Mouse (Mus musculus) forebrain, embryonic 11.5 days (tissue): ENCODE measurements around the gene Evc. TPM values are rescaled to one million over a fixed set of nuclear protein-coding genes. Genes with fewer than 3 reads are reported as not detected.

Source experiments
- ATAC-seq: fragments of 200-750 bp; cut with Nextera tagmentation; replicated peaks from 2 replicates; pipeline ENCODE4 v1.8.0; 2017; ENCODE audit warnings: moderate TSS enrichment; ENCODE audit not compliant: low FRiP score
- DNase-seq: peaks from one replicate; pipeline ENCODE4 v3.0.0-alpha.2; 2017; ENCODE audit warnings: low spot score
- H3K27ac ChIP-seq: fragments of 300-500 bp; sonication (generic); 2 replicates; pipeline ENCODE4 v1.5.1; 2014; ENCODE audit warnings: low read depth, low read length
- H3K27me3 ChIP-seq: fragments of 300-500 bp; sonication (generic); 2 replicates; pipeline ENCODE4 v1.6.1; 2014; ENCODE audit warnings: mild to moderate bottlenecking, low read length, mixed read lengths; ENCODE audit not compliant: control insufficient read depth, insufficient read depth
- H3K36me3 ChIP-seq: fragments of 300-500 bp; sonication (generic); 2 replicates; pipeline ENCODE4 v1.6.1; 2014; ENCODE audit warnings: mild to moderate bottlenecking, low read length, moderate library complexity, mixed read lengths; ENCODE audit not compliant: control insufficient read depth, insufficient read depth
- H3K4me1 ChIP-seq: fragments of 300-500 bp; sonication (generic); replicated peaks from 2 replicates; pipeline ENCODE4 v1.6.1; 2014; ENCODE audit warnings: low read length, mixed read lengths; ENCODE audit not compliant: control insufficient read depth, insufficient read depth
- H3K4me2 ChIP-seq: fragments of 300-500 bp; sonication (generic); 2 replicates; pipeline ENCODE4 v1.6.1; 2014; ENCODE audit warnings: low read depth, mild to moderate bottlenecking, low read length, moderate library complexity, mixed read lengths; ENCODE audit not compliant: severe bottlenecking
- H3K4me3 ChIP-seq: fragments of 300-500 bp; sonication (generic); 2 replicates; pipeline ENCODE4 v1.5.1; 2014; ENCODE audit warnings: low read depth, low read length
- H3K9ac ChIP-seq: fragments of 300-500 bp; sonication (generic); 2 replicates; pipeline ENCODE4 v1.6.1; 2014; ENCODE audit warnings: low read length
- H3K9me3 ChIP-seq: fragments of 300-500 bp; sonication (generic); 2 replicates; pipeline ENCODE4 v1.6.1; 2016; ENCODE audit warnings: low read length, mixed read lengths; ENCODE audit not compliant: control insufficient read depth
- WGBS: fragments of 180-500 bp; shearing (Covaris S2); extraction: QIAGEN DNeasy Blood & Tissue Kit; methylation state at CpG from one replicate; pipeline ENCODE4 v1.1.7; 2014; 5-methylcytosine and 5-hydroxymethylcytosine counted together
- polyA plus RNA-seq: library from polyadenylated mRNA; unstranded; fragments of >200 nt; fragmentation: Nextera tagmentation; extraction: Ambion mirVana; gene quantifications from 2 replicates; pipeline ENCODE4 v1.2.1, GENCODE M21; 2014

Evc gene
- polyA plus RNA-seq, 1 experiment from 2014 or later, result 26.7 TPM

GRCm38 (mm10) chr5:37330449-37331132, 6.1 kb downstream of the Evc start:
- Histone ChIP-seq H3K9me3 (no peaks in the 10 kb centered on the region), H3K9ac (no peak overlapping the region), H3K27me3 (no peaks in the 10 kb centered on the region), H3K4me1 (no peaks in the 10 kb centered on the region; the same call in 1 of the 2 replicates), H3K27ac (no peak overlapping the region), H3K4me2 (no peak overlapping the region), H3K36me3 (no peaks in the 10 kb centered on the region; the same call in 1 of the 2 replicates), H3K4me3 (no peak overlapping the region)
- ATAC-seq, result no peak
- WGBS, result 80% methylated on average over 8 of the region's 8 CpGs
- DNase-seq, result no peak

DNA sequence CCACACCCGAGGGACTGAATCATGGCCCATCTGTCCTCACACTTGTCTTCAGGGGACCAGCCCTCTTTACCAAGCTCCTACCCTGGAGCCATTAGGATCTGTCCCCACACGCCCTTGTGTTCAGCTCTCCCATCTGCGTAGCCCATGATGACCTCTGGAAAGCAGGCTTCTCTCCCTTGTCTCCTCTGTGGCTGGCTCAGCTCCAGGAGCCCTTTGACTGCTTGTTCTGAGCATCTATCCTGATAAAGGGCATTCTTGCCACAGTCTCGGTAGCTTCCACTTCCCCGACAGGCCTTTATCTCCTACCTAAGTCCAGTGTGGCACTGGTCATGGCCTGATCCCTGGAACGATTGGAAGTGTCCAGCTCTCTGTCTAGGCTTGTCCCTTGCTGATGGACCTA, 10.0 kb downstream of the Evc start:
- Histone ChIP-seq H3K9ac (no peak overlapping the region), H3K27me3 (no peaks in the 10 kb centered on the region), H3K36me3 (peaks cover 3% of the 10 kb centered on the region; the same call in 1 of the 2 replicates), H3K27ac (no peak overlapping the region), H3K4me3 (no peak overlapping the region), H3K4me2 (no peak overlapping the region), H3K4me1 (no peaks in the 10 kb centered on the region), H3K9me3 (no peaks in the 10 kb centered on the region)
- DNase-seq, result no peak
- ATAC-seq, result no peak
- 91% methylated on average over 6 of the region's 6 CpGs for whole genome bisulfite sequencing

GRCm38 (mm10) chr5:37320761-37321160, 15.9 kb downstream of the Evc start:
- H3K27ac ChIP-seq, result no peak overlapping the region
- H3K4me2 ChIP-seq, result no peak overlapping the region
- DNase-seq (no peak), ATAC-seq (no peak)
- no peaks in the 10 kb centered on the region for H3K4me1 ChIP-seq
- no peaks in the 10 kb centered on the region for H3K27me3 ChIP-seq
- no peak overlapping the region for H3K9ac ChIP-seq
- WGBS, result 95% methylated on average over 4 of the region's 4 CpGs
- H3K36me3 ChIP-seq, result peaks cover 7% of the 10 kb centered on the region; the same call in 1 of the 2 replicates
- H3K9me3 ChIP-seq, result no peaks in the 10 kb centered on the region; the same call in 1 of the 2 replicates
- H3K4me3 ChIP-seq, result no peak overlapping the region

DNA sequence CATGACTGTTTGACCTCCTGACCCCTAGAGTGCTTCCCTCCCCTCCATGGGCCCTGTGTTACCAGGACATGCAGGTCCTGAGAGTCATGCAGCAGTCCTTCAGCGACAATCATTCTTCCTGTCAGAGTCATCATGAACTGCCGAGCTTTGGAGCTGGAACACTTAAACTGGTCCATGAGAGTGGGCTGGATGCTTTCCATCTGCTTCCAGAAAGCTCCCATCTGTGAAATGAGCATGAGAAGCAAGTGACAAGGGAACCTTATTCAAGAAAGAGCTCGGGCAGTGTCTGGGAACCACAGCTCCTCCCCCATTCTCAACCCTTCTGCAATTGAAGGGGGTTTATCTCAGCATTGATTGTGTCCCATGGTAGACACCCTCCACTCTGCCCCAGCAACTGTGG, 16.5 kb downstream of the Evc start:
- DNase-seq, result no peak
- H3K36me3 ChIP-seq, result peaks cover 8% of the 10 kb centered on the region; the same call in 1 of the 2 replicates
- no peaks in the 10 kb centered on the region for H3K4me1 ChIP-seq
- no peak overlapping the region for H3K4me3 ChIP-seq
- no peak overlapping the region for H3K9ac ChIP-seq
- no peak for ATAC-seq
- WGBS, result 87% methylated on average over 3 of the region's 3 CpGs
- H3K9me3 ChIP-seq, result peaks cover 3% of the 10 kb centered on the region
- no peak overlapping the region for H3K4me2 ChIP-seq
- H3K27me3 ChIP-seq, result no peaks in the 10 kb centered on the region
- H3K27ac ChIP-seq, result no peak overlapping the region

GRCm38 (mm10) chr5:37318715-37319114, 18.0 kb downstream of the Evc start:
- H3K27ac ChIP-seq, result no peak overlapping the region
- no peaks in the 10 kb centered on the region for H3K27me3 ChIP-seq
- DNase-seq, result no peak
- H3K4me3 ChIP-seq, result no peak overlapping the region
- no peak overlapping the region for H3K9ac ChIP-seq
- no peak overlapping the region for H3K4me2 ChIP-seq
- no peak for ATAC-seq
- H3K4me1 ChIP-seq, result no peaks in the 10 kb centered on the region
- WGBS, result 89% methylated on average over 6 of the region's 6 CpGs
- peaks cover 8% of the 10 kb centered on the region; the same call in 1 of the 2 replicates for H3K36me3 ChIP-seq
- peaks cover 3% of the 10 kb centered on the region for H3K9me3 ChIP-seq

DNA sequence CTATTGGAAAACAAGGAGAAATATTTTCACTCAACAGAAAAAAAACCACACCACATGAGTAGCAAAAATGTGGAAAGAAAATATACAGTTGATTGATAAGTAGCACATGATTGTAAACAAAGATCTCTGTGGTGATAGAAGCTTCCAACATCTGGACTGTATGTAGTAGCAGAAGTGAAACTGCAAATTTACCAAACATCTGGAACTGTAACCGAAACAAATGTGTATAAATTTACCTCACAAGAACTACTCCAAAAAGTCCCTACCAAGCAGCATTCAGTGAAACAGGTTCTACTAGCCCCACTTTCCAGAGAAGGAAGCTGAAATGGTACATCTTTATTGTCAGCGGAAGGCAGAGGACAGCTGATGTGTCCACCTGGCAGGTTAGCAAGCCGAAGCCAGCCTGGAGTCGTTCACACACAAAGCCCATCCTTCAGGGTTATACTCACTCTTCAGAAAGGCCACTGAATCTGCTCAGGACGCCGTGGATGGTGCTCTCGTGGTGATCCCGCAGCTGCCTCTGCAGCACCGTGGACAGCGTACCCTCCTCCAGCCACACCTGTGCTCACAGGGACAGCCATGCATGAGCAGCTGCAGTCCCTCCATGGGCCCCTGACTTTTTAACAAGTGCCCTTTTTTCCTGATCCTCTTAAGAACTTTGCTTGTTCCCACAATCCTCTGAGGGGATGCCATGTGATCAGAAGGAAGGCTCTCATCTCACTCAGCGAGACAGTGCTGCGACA, 23.5 kb downstream of the Evc start:
- no peak for ATAC-seq

GRCm38 (mm10) chr5:37310026-37310425, 26.7 kb downstream of the Evc start:
- 92% methylated on average over 9 of the region's 9 CpGs for WGBS
- ATAC-seq, result no peak
- H3K27me3 ChIP-seq, result no peaks in the 10 kb centered on the region

More for the DNA sequence above, 23.5 kb downstream of the Evc start:
- H3K36me3 ChIP-seq, result peaks cover 8% of the 10 kb centered on the region; the same call in 1 of the 2 replicates
- H3K4me3 ChIP-seq, result no peak overlapping the region
- WGBS, result 87% methylated on average over 12 of the region's 12 CpGs
- H3K4me2 ChIP-seq, result no peak overlapping the region
- H3K9me3 ChIP-seq, result peaks cover 3% of the 10 kb centered on the region
- no peaks in the 10 kb centered on the region for H3K4me1 ChIP-seq
- no peak overlapping the region for H3K27ac ChIP-seq
- H3K27me3 ChIP-seq, result no peaks in the 10 kb centered on the region
- H3K9ac ChIP-seq, result no peak overlapping the region
- DNase-seq, result no peak

DNA sequence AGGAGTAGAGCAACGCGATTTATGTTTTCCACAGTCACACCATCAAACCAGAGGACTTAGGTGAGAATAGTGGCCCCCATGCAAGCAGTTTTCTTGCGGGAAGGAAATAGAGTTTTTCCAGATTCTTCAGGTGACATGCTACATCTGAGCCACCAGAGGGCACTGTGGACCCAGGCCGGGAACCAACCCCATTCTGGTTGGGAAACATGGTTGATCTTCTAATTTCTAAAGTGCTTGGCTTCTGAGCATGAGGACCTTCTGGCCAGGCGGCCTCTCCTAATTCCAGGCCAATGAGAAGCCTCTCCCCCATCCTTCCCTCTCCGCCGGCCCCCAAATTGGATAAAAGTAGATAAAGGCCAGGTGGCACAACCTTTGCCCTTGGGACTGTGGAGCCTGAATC, 38.3 kb downstream of the Evc start:
- no peaks in the 10 kb centered on the region for H3K36me3 ChIP-seq
- ATAC-seq (no peak), DNase-seq (peak; percentile 63)
- H3K9ac ChIP-seq, result no peak overlapping the region
- H3K27ac ChIP-seq, result no peak overlapping the region
- no peaks in the 10 kb centered on the region for H3K4me1 ChIP-seq
- no peak overlapping the region for H3K4me3 ChIP-seq
- no peak overlapping the region for H3K4me2 ChIP-seq
- no peaks in the 10 kb centered on the region for H3K9me3 ChIP-seq
- 24% methylated on average over 7 of the region's 7 CpGs for WGBS
- no peaks in the 10 kb centered on the region for H3K27me3 ChIP-seq

More at GRCm38 (mm10) chr5:37310026-37310425, 26.7 kb downstream of the Evc start:
- no peak overlapping the region for H3K9ac ChIP-seq
- DNase-seq, result no peak
- H3K4me1 ChIP-seq, result no peaks in the 10 kb centered on the region
- no peaks in the 10 kb centered on the region; the same call in 1 of the 2 replicates for H3K9me3 ChIP-seq
- H3K4me2 ChIP-seq, result no peak overlapping the region
- no peak overlapping the region for H3K4me3 ChIP-seq
- H3K27ac ChIP-seq, result no peak overlapping the region
- H3K36me3 ChIP-seq, result no peaks in the 10 kb centered on the region; the same call in 1 of the 2 replicates
